Comparison of ENCODE assay signal across 9 mouse cellular contexts in the genomic region with DNA sequence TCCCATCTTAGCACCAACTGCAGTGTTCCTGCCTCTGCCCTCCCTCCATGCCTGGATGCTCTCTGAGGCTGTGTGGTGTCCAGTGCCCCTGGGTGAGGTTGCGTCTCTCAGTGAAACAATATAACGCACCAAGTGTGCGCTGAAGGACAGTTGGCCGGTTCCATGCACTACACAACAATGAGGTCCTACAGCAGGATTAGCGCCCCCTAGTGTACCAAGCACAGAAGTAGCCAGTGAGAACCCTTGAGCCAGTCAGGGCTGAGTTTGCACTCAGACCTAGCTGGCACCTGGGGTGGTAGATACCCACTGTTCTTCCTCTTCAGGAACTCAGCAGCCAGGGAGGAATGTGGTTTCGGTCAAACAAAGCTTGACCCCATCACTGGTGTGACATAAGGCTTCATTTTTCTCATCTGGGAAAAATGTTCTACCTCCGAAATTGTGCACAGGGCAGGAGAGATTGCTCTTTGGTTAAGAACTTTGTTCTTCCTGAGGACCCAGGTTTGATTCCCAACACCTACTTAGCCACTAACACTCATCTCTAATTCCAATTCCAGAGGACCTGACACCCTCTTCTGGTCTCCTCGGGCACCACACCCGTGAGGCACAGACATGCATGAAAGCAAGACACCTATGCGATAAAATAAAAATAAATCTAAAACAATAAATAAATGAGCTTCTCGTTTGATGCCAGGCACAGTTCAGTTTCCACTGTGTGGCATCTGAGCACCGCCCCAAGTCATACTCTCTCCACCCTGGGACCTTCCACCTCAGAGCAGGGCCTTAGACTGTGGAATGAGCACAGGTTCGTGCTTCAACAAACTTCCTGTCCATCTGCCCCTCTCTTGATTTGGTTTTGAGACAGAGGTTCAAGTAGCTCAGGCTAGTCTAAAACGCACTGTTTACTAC. TPM values are rescaled to one million over a fixed set of nuclear protein-coding genes. Genes with fewer than 3 reads are reported as not detected.
DNase-seq lines count a peak whose midpoint lies in the region; ATAC-seq and TF ChIP-seq lines count a peak whose summit lies in the region.
"Had no signal": no experiment of that assay in that cellular context is flagged by ENCODE, and none has a peak within 500 bp of the region (broad histone marks: within the 10 kb centered on the region; RNA-seq: fewer than 3 reads in every experiment).

No protein-coding gene starts in this region.

- no peak overlapping the region for H3K9ac ChIP-seq in lung, postnatal 0 days (replicated peaks; ENCODE audit: low read depth)
- H3K9ac ChIP-seq: heart, embryonic 13.5 days had no signal

- no peak for TF ChIP-seq EP300 in lung, postnatal 0 days (IDR thresholded peaks at IDR 0.05)

- H3K27me3 ChIP-seq in lung, postnatal 0 days (replicated peaks; ENCODE audit: insufficient read depth, low read length): no peaks in the 10 kb centered on the region
- H3K27me3 ChIP-seq: heart, embryonic 13.5 days had no signal

- TF ChIP-seq CTCF in lung, postnatal 0 days (IDR thresholded peaks at IDR 0.05): peak; percentile 69
- peak; percentile 25; the same call in 1 of the 2 replicates for TF ChIP-seq CTCF in embryonic fibroblast, embryonic 13.5 days (IDR thresholded peaks at IDR 0.05; ENCODE audit: borderline replicate concordance, insufficient read depth, low read length)

- H3K4me1 ChIP-seq in lung, postnatal 0 days (ENCODE audit: insufficient read depth, low read depth, low read length): no peaks in the 10 kb centered on the region
- no peaks in the 10 kb centered on the region for H3K4me1 ChIP-seq in embryonic fibroblast, embryonic 13.5 days (ENCODE audit: control insufficient read depth, insufficient read depth, low read length)

- ATAC-seq in lung, postnatal 0 days: no peak
- no peak for ATAC-seq in erythroid progenitor cell, adult 5-6 weeks (replicated peaks; ENCODE audit: low FRiP score, poor library complexity, severe bottlenecking)

- 83% methylated on average over 14 of the region's 14 CpGs for WGBS in lung, postnatal 0 days

- no peak for TF ChIP-seq POLR2A in embryonic fibroblast, embryonic 13.5 days (IDR thresholded peaks at IDR 0.05; ENCODE audit: low read depth, low read length)

- no peak overlapping the region; the same call in 1 of the 2 replicates for H3K27ac ChIP-seq in lung, postnatal 0 days (ENCODE audit: low read length)
- H3K27ac ChIP-seq in embryonic fibroblast, embryonic 13.5 days (ENCODE audit: insufficient read depth, low read length): no peak overlapping the region
- H3K27ac ChIP-seq: heart, embryonic 13.5 days had no signal

- DNase-seq in lung, postnatal 0 days (ENCODE audit: low spot score): peak; percentile 24
- no peak for DNase-seq in lung, adult 18-20 months
- DNase-seq in MN1 (ENCODE audit: low spot score): peak; percentile 43
- DNase-seq in spleen, postnatal 10 days (ENCODE audit: low spot score in 2 of 2): peak; percentile 39 to 67
- no peak for DNase-seq in urinary bladder, postnatal 36 days (ENCODE audit: low spot score in 2 of 2)
- DNase-seq: cerebellum, postnatal 10 days had no signal

- H3K4me2 ChIP-seq in lung, postnatal 0 days (replicated peaks; ENCODE audit: low read depth, low read length): no peak overlapping the region
- H3K4me2 ChIP-seq: heart, embryonic 13.5 days had no signal

- no peaks in the 10 kb centered on the region for H3K9me3 ChIP-seq in lung, postnatal 0 days (ENCODE audit: low read length)
- H3K9me3 ChIP-seq: heart, embryonic 13.5 days had no signal

- no peaks in the 10 kb centered on the region for H3K36me3 ChIP-seq in lung, postnatal 0 days (ENCODE audit: insufficient read depth, low read length)

- H3K4me3 ChIP-seq in lung, postnatal 0 days (ENCODE audit: low read depth, low read length): no peak overlapping the region
- H3K4me3 ChIP-seq in embryonic fibroblast, embryonic 13.5 days (ENCODE audit: insufficient read depth, low read length): no peak overlapping the region
- H3K4me3 ChIP-seq: heart, embryonic 13.5 days had no signal

RNA-seq across cellular contexts. Expression of a gene that starts 9.5 kb away (rescaled TPM):
- 36.2 and 38.0 TPM in 2 replicates for polyA plus RNA-seq in lung, postnatal 0 days (2015; fragmentation: Nextera tagmentation; extraction: Ambion mirVana)
- polyA plus RNA-seq in embryonic fibroblast, embryonic 13.5 days (2011; ENCODE audit: insufficient read length, low read depth, missing spikeins): 4.2 and 4.8 TPM in 2 replicates
- 73.9 and 91.8 TPM in 2 replicates for total RNA-seq in erythroid progenitor cell, adult 5-6 weeks (2015; ENCODE audit: low replicate concordance)
- total RNA-seq in erythroid progenitor cell, adult 5-6 weeks (2017; ENCODE audit: low replicate concordance): 77.2 and 91.8 TPM in 2 replicates

Comparison
In these comparisons a context has a peak if more than half of its experiments do, and no peak if none do; other contexts are left out.
1. DNase-seq: peak in lung, postnatal 0 days (single experiment), MN1 (single experiment) and spleen, postnatal 10 days (2 of 2); none in lung, adult 18-20 months (0 of 2) and urinary bladder, postnatal 36 days (0 of 2).